Mouse (Mus musculus) thymus, adult 18-20 months (tissue): ENCODE data around the gene Ankrd44.

ENCODE experiments used
- DNase-seq, 2 experiments: peaks; one replicate each; pipeline ENCODE4 v3.0.0; 2022; ENCODE audit warnings: mixed read lengths in 2 of 2

Ankrd44 gene

DNA sequence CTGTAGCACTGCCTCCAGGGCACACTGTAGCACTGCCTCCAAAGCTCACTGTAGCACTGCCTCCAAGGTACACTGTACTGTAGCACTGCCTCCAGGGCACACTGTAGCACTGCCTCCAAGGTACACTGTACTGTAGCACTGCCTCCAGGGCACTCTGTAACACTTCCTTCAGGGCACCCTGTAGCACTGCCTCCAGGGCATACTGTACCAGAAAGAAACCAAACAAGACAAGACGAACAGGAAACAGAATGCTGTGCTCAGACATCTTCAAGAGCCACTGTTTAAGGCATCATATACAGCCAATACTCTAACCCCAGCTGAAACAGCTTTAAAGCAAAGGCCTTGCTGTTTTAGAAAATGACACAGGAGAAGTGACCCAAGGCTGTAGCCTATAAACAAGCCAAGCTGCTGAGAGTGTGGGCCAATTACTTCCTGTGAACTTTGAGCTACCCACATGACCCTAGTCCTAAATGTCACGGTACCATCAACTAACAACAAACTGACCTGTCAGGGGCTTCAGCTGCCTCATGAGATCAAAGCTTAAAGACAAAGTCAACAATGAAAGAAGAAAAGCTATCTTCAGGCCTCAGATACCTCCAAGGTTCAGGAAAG is 43.2 kb downstream of the Ankrd44 start:
- DNase-seq: no peak

- no peak for DNase-seq
Observed at GRCm38 (mm10) chr1:54881523-54881922, 44.7 kb downstream of the Ankrd44 start.

DNA sequence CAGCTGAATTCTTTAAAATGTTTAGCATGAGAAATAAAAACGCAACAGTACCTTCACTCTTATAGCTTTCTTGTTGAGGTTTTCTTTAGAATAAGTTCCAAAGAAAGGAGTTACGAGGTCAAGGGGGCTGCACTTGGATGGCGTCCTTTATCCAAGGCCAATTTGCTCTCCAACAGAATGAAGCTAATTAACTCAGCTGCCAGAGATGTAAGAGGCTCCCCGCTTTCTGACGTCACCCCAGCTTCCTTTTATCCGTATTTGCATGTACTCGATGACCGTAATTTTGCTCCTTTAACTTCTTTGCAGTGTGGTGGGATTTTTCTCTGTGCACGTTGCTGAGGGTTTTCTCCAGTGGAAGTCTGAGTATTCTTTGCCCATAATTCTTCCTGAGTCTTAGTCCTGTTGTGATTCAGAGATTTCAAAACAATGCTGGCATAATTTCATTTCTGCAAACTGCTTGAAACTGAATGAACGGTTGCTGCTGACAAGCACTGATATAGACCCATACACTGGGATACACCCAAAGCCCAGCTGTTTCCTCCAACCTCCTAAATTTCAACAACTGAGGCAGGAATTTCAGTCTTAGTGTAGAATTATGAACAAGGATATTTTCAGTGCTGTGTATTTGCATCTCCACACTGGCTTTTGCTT is 48.6 kb downstream of the Ankrd44 start:
- no peak for DNase-seq

DNA sequence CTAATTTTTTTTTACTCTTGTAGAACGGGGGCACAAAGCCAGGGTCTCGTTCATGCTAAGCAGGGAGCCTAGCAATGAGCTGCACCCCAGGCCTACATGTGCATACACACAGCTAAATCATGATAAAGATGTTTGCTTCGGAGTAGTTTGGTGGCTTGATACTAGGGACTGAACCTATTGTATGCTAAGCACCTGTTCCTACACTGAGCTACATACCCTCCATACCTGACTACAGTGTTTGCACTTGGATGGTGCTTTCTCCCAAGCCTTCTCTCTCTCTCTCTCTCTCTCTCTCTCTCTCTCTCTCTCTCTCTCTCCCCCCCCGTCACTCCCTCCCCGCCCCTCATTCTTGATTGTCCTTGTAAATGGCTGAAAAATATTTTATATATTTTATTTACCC is 49.2 kb downstream of the Ankrd44 start:
- no peak for DNase-seq

GRCm38 (mm10) chr1:54874094-54874493 is 52.1 kb downstream of the Ankrd44 start:
- DNase-seq: no peak

- DNase-seq: no peak
Observed at GRCm38 (mm10) chr1:54872857-54873616, 53.1 kb downstream of the Ankrd44 start.

GRCm38 (mm10) chr1:54871321-54871720 is 54.9 kb downstream of the Ankrd44 start:
- DNase-seq: no peak

DNA sequence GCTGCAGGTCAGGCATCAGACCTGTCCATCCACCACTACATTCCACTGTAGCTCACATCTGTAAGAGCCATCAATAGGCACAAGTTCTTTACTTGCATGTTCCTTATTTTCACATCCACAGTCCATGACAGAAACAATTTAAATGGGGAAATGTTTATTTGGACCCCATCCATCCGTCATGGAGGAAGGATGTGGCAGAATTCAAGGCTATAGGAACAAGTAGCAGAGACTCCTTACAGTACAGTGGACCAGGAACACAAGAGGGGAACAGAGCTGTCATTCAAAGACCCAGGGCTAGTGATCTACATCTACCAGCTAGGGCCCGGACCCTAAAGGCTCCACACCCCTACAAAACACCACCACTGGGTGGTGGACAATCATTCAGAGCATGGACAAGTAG is 55.6 kb downstream of the Ankrd44 start:
- no peak for DNase-seq

DNA sequence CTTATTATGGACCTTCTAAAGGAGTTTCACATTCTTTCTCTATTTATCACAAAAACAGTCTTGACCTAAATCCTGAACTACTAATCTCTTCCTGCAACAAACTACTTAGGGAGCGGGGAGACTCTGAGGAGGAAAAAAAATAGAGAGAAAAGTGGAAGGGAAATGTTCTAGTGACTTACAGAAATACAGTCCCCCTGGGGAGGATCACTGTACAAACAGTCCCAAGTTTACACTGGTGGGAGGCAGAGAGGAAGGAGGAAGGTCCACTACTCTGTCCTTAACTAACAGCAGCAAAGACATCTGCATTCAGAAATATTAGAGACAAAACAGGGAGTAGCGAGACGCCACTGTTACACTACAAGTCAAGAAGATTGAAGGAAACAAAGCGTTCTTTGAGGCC is 59.0 kb downstream of the Ankrd44 start:
- DNase-seq: no peak

DNA sequence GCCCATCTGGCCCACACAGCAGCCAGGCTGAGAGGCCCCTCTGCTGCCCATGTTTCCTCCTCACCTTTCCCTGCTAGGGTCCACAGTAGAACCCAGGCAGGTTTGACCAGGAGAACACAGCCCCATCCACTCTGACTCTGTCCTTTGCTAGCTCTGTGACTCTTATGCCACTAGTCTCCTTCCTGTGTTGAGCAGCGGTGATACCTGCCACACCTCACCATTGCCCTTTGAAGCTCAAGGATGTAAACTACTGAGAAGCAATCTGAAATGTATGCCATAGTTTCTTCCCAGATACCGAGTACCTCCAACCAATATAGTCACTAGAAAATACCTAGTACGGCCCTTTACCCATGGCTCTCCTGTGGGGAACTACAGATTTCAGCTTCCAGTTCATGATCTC is 60.1 kb downstream of the Ankrd44 start:
- no peak for DNase-seq

DNA sequence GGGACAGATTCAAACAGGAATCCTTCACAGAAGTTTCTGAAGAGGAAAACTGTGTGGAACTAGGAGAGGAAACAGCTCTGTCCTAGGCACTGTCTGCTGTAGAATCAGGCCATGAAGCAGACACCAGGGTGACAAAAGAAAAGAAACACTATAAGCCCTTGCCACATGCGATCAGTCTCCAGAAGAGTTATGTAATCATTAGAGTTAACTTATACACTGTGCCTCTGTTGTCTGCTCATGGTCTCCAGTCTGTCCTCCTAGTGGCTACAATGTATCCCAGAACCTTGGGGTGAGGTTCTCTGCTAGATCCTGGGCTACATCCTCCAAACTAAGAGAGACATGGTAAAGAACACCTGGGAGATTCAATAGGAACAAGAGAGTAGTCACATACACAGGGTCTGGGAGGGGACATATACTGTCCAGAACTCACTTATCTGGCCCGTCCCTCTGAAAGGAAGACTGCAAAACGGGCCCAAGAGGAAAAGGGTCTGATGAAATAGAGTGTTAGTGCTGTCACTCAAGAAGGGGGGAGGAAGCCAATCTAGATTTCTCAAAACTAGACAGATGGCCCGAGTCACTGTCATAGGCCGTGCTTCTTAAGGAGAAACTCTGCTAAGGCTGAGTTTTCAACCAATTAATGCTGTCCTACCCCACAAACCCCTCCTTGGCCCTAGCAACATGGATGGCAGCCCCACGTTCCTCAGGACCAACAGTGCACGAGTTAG is 61.1 kb downstream of the Ankrd44 start:
- no peak for DNase-seq

DNA sequence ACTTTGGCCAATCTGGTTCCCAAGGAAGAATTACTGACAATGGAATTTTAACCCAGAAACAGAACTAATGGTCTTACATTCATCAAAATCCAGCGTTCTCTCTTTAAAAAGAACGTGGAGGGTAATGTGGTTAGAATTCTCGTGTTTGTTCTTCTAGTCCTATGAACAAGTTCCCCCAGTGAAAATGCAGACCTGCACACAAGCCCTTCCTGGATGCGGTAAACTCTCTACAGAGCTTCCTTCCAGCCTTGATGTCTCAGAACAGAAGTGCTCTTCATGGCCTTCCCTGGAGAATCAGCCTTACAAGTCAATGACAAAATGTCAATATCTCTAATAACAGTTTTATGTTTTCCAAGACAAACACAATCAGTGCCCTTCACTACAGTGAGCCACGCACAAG is 65.8 kb downstream of the Ankrd44 start:
- DNase-seq: no peak

DNA sequence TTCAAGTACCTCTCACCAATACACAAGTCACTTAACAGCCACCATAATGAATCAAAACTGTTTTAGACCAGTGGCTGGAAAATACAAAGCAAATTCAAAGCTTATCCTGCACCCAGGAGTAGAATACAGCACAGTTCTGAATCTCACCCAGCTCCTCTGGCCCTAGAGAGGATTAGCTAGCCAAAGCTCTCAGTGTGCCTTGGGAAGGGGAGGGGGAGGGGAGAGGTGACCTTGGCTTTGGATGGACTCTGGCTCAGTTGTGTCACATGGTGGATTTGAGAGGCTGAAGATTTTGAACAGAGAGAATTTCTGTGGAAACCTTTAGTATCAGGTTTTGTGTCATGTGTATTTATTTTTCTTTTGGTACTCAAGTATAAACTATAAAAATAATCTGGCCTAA is 66.3 kb downstream of the Ankrd44 start:
- no peak for DNase-seq

- DNase-seq: no peak
Observed at GRCm38 (mm10) chr1:54858898-54859297, 67.3 kb downstream of the Ankrd44 start.

DNA sequence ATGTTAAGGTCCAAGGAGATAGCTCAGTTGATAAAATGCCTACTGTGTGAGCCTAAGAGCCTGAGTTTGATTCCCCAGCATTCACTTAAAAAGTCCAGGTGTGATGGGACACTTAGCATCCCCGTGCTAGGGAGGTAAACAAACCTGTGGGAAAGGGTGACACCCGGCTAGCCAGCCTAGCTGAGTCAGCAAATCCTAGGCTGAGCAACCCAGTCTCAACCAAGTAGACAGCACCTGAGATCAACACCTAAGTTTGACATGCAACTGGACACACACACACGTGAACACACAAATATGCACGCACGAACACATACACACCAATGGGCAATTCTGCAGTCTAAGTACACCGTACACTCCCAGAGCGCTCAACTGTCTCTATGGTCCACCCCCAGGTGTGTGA is 69.7 kb downstream of the Ankrd44 start:
- DNase-seq: no peak

DNA sequence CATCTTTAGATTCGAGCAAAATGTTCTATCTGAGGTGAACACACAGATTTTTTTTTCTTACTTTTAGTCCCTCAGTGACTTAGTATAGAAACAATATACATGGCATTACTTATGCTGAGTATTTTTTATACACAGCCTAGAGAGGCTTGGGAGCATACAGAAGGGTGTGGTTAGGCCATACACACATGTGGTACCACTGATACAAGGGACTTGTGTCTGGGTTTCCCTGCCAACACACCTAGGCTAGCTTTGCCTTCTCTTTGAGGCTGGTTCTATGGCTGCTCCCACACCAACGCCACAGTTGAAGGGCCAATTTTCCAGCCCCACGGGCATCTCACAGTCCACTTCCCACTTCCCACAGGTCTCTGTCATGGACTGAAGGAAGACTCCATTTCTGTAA is 70.2 kb downstream of the Ankrd44 start:
- DNase-seq: no peak

DNA sequence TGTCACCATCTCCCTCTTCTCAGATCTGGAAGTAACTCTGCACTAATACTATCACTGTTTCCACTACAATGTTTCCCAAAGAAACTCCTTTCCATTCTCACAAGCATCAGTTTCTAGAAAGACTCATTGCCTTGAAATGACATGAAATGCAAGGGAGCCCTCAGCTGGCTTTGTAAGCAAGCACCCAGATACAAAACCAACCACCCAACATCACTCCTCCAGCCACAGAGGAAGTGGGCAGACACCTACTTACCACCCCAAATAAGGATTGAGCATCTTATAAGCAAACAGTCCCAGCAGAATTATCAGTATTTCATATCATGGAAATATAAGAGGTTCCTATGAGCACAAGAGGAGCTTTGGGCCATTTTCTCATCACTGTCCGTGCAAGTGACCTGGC is 71.8 kb downstream of the Ankrd44 start:
- no peak for DNase-seq

DNA sequence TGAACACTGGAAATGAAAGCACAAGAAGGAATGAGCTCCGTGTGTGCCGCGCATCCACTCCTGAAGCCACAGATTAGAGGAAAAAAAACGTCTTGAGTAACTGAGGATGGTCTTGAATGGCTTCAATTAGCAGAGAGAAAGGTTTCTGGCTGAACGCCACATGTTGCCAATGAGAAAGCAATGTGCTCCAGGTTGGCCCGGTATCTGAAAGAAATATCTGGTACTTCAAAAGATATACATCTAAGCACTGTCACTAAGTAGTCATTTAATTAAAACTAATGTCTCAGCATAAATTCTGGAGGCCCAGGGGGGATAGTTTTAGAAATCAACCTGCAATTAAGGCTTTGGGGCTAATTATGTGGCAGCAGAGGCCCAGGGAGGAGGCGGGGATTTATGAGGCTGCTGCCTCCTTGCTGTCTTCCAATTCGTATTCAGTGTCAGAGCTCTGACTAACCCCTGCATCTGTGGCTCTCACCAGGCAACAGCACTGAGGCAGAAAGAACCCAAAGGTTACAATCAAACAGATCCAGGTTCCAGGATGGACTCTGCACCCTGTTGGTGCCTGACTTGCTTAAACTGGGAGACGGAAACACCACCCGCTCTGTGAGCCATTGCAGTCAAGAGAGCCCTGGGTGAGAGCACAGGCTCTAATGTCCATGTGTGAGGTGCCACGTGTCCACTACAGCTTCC is 72.7 kb downstream of the Ankrd44 start:
- no peak for DNase-seq

DNA sequence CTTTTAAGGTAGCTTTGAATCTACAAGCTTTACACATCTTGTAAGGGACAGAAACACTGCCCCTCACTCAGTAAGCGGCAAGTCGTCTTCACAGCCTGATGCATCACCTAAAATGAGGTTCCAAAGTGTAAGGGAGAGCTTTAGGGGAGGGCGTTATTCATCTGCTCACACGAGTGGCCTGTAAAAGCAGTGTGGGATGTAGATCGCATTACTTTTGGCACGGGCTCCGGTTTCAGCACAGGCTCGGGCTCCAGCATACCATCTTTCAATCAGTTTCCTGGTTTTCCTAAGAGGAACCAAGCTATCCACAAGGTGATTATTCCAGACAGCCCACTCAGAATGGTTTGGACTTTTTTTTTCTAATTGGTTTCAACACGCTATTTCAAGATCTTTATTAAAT is 74.6 kb downstream of the Ankrd44 start:
- no peak for DNase-seq

DNA sequence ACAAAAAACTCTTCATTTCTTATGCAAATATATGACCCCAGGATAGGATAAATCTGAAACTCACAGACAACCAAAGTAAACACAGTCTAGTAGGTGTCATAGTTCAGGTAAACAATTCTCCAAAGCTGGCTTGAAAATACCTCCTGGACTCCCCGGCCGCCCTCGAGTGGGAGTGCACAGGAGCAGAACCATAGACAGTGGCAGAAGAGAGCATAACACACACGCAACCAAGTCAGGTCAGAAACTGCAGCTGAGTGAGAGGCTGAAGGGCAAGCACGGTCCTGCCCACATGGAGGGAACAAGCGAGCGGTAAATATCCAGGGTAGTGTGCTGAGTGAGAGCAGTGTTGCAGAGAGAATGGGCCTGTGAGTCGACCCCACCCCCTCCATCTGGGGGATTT is 76.1 kb downstream of the Ankrd44 start:
- no peak for DNase-seq

DNA sequence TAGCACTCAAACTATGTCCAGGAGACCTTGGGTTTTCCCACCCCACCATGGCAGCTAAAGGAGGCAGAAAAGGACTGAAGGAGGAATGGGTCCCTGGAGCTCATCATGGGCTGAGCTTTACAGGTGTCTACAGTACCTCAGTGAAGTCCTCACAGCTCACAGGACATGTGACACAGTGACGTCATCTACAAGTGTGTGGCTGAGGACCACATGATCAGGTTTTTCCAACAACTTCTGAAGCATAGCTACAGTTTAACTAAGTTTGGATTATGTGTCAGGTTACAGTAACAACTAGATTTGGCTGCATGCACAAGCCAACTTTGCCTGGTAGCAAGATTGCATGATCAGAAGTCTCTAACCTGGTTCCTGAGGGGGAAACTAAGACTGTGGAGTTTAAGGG is 78.9 kb downstream of the Ankrd44 start:
- no peak for DNase-seq

DNA sequence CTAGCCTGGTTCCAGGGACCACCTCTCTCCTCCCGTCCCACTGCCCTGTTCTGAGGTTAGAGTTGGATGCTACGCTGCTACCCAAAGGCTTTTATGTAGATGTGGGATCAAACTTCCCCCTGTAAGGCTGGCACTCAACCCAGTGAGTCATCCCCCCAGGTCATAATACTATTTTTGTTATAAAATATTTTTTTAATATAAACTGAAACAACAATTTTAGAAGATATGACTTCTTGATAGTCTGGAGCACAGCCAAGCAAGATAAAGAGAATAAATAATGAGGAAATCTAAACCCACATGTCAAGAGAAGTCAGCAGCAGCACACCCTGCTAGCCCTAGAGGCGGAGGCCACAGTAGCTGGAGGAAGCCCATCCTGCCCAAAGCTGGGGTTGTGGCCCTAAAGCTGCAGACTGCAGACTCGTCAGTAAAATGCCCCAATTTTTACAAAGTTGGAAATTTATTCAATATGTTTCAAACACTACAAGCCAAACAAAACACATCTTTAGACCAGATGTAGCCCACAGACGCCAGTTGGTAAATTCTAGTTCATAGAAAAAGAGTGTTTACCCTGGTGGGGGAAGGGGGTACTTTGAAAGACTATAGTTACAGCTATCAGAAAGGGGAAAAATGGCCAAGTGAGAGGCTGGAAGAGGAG is 79.7 kb downstream of the Ankrd44 start:
- no peak for DNase-seq

- DNase-seq: no peak
Observed at GRCm38 (mm10) chr1:54844361-54844760, 81.8 kb downstream of the Ankrd44 start.
